Mouse (Mus musculus): ENCODE measurements around the gene Igsf9. TPM values are rescaled to one million over a fixed set of nuclear protein-coding genes. Genes with fewer than 3 reads are reported as not detected.

Gene Igsf9
- polyA plus RNA-seq (2014; fragmentation: Nextera tagmentation; extraction: Ambion mirVana): 23.5 and 37.8 TPM in 2 replicates

GRCm38 (mm10) chr1:172481540-172482280, at the start of gene Igsf9:
Igsf9 (plus strand) TSS chr1:172481788.
- peak; percentile 98 for DNase-seq (ENCODE audit: low spot score)
- peaks cover 38% of the 10 kb centered on the region for H3K4me1 ChIP-seq (ENCODE audit: control insufficient read depth, insufficient read depth, low read length)

GRCm38 (mm10) chr1:172431836-172432586, 49.6 kb upstream of the Igsf9 start:
- WGBS: 65% methylated on average over 4 of the region's 4 CpGs
- ATAC-seq (no peak), DNase-seq (ENCODE audit: low spot score) (no peak)
- Histone ChIP-seq H3K9ac (ENCODE audit: low read length) (no peak overlapping the region), H3K27ac (ENCODE audit: low read depth, low read length) (no peak overlapping the region), H3K4me1 (ENCODE audit: control insufficient read depth, insufficient read depth, low read length) (no peaks in the 10 kb centered on the region), H3K36me3 (ENCODE audit: control insufficient read depth, insufficient read depth, low read length) (no peaks in the 10 kb centered on the region), H3K27me3 (replicated peaks; ENCODE audit: control insufficient read depth, insufficient read depth, low read length) (no peaks in the 10 kb centered on the region), H3K9me3 (replicated peaks; ENCODE audit: control insufficient read depth, low read length) (no peaks in the 10 kb centered on the region), H3K4me2 (ENCODE audit: low read length) (no peak overlapping the region), H3K4me3 (ENCODE audit: low read depth, low read length) (no peak overlapping the region)

More at GRCm38 (mm10) chr1:172481540-172482280, at the start of gene Igsf9:
- H3K36me3 ChIP-seq (ENCODE audit: control insufficient read depth, insufficient read depth, low read length): peaks cover 7% of the 10 kb centered on the region; the same call in 1 of the 2 replicates
- no peaks in the 10 kb centered on the region for H3K9me3 ChIP-seq (replicated peaks; ENCODE audit: control insufficient read depth, low read length)
- peak within 1 kb of the TSS; percentile 82 for H3K4me2 ChIP-seq (ENCODE audit: low read length)
- peak within 1 kb of the TSS; percentile 73 for H3K4me3 ChIP-seq (ENCODE audit: low read depth, low read length)
- WGBS: under 1% methylated on average over 38 of the region's 38 CpGs
- peak within 1 kb of the TSS; percentile 79 for H3K9ac ChIP-seq (ENCODE audit: low read length)
- no peaks in the 10 kb centered on the region for H3K27me3 ChIP-seq (replicated peaks; ENCODE audit: control insufficient read depth, insufficient read depth, low read length)
- ATAC-seq: peak; percentile 94
- H3K27ac ChIP-seq (ENCODE audit: low read depth, low read length): peak within 1 kb of the TSS; percentile 71; the same call in 1 of the 2 replicates

- no peak overlapping the region for H3K4me2 ChIP-seq (ENCODE audit: low read length)
- ATAC-seq (no peak), DNase-seq (ENCODE audit: low spot score) (no peak)
- WGBS: 88% methylated on average over 3 of the region's 3 CpGs
- no peaks in the 10 kb centered on the region for H3K27me3 ChIP-seq (replicated peaks; ENCODE audit: control insufficient read depth, insufficient read depth, low read length)
- no peak overlapping the region for H3K9ac ChIP-seq (ENCODE audit: low read length)
- H3K27ac ChIP-seq (ENCODE audit: low read depth, low read length): no peak overlapping the region
- H3K4me3 ChIP-seq (ENCODE audit: low read depth, low read length): no peak overlapping the region
- H3K9me3 ChIP-seq (replicated peaks; ENCODE audit: control insufficient read depth, low read length): no peaks in the 10 kb centered on the region
- H3K36me3 ChIP-seq (ENCODE audit: control insufficient read depth, insufficient read depth, low read length): no peaks in the 10 kb centered on the region
- H3K4me1 ChIP-seq (ENCODE audit: control insufficient read depth, insufficient read depth, low read length): no peaks in the 10 kb centered on the region
Observed at GRCm38 (mm10) chr1:172432587-172432955, 49.0 kb upstream of the Igsf9 start.

- H3K27ac ChIP-seq (ENCODE audit: low read depth, low read length): no peak overlapping the region
- DNase-seq (ENCODE audit: low spot score) (no peak), ATAC-seq (no peak)
- WGBS: 93% methylated on average over 20 of the region's 20 CpGs
- no peak overlapping the region for H3K9ac ChIP-seq (ENCODE audit: low read length)
- H3K36me3 ChIP-seq (ENCODE audit: control insufficient read depth, insufficient read depth, low read length): no peaks in the 10 kb centered on the region
- H3K4me2 ChIP-seq (ENCODE audit: low read length): no peak overlapping the region
- no peaks in the 10 kb centered on the region for H3K27me3 ChIP-seq (replicated peaks; ENCODE audit: control insufficient read depth, insufficient read depth, low read length)
- no peaks in the 10 kb centered on the region for H3K9me3 ChIP-seq (replicated peaks; ENCODE audit: control insufficient read depth, low read length)
- no peaks in the 10 kb centered on the region for H3K4me1 ChIP-seq (ENCODE audit: control insufficient read depth, insufficient read depth, low read length)
- H3K4me3 ChIP-seq (ENCODE audit: low read depth, low read length): no peak overlapping the region
Observed at GRCm38 (mm10) chr1:172433012-172433850, 48.4 kb upstream of the Igsf9 start.

- WGBS: 85% methylated on average over 4 of the region's 4 CpGs
- no peak for DNase-seq (ENCODE audit: low spot score)
Observed at GRCm38 (mm10) chr1:172433851-172434165, 47.8 kb upstream of the Igsf9 start.

GRCm38 (mm10) chr1:172436785-172437184, 44.8 kb upstream of the Igsf9 start:
- H3K27ac ChIP-seq (ENCODE audit: low read depth, low read length): no peak overlapping the region
- H3K9ac ChIP-seq (ENCODE audit: low read length): no peak overlapping the region
- H3K9me3 ChIP-seq (replicated peaks; ENCODE audit: control insufficient read depth, low read length): no peaks in the 10 kb centered on the region
- no peaks in the 10 kb centered on the region for H3K36me3 ChIP-seq (ENCODE audit: control insufficient read depth, insufficient read depth, low read length)
- H3K4me2 ChIP-seq (ENCODE audit: low read length): no peak overlapping the region
- DNase-seq (ENCODE audit: low spot score) (no peak), ATAC-seq (no peak)
- no peak overlapping the region for H3K4me3 ChIP-seq (ENCODE audit: low read depth, low read length)
- no peaks in the 10 kb centered on the region for H3K4me1 ChIP-seq (ENCODE audit: control insufficient read depth, insufficient read depth, low read length)
- 67% methylated on average over 6 of the region's 6 CpGs for WGBS
- no peaks in the 10 kb centered on the region for H3K27me3 ChIP-seq (replicated peaks; ENCODE audit: control insufficient read depth, insufficient read depth, low read length)

More at GRCm38 (mm10) chr1:172433851-172434165, 47.8 kb upstream of the Igsf9 start:
- Histone ChIP-seq H3K4me1 (ENCODE audit: control insufficient read depth, insufficient read depth, low read length) (no peaks in the 10 kb centered on the region), H3K36me3 (ENCODE audit: control insufficient read depth, insufficient read depth, low read length) (no peaks in the 10 kb centered on the region), H3K9ac (ENCODE audit: low read length) (no peak overlapping the region), H3K27me3 (replicated peaks; ENCODE audit: control insufficient read depth, insufficient read depth, low read length) (no peaks in the 10 kb centered on the region), H3K4me3 (ENCODE audit: low read depth, low read length) (no peak overlapping the region), H3K27ac (ENCODE audit: low read depth, low read length) (no peak overlapping the region), H3K9me3 (replicated peaks; ENCODE audit: control insufficient read depth, low read length) (no peaks in the 10 kb centered on the region), H3K4me2 (ENCODE audit: low read length) (no peak overlapping the region)
- no peak for ATAC-seq

- Histone ChIP-seq H3K4me1 (ENCODE audit: control insufficient read depth, insufficient read depth, low read length) (no peaks in the 10 kb centered on the region), H3K27me3 (replicated peaks; ENCODE audit: control insufficient read depth, insufficient read depth, low read length) (no peaks in the 10 kb centered on the region), H3K9me3 (replicated peaks; ENCODE audit: control insufficient read depth, low read length) (no peaks in the 10 kb centered on the region), H3K4me2 (ENCODE audit: low read length) (no peak overlapping the region), H3K27ac (ENCODE audit: low read depth, low read length) (no peak overlapping the region), H3K4me3 (ENCODE audit: low read depth, low read length) (no peak overlapping the region), H3K36me3 (ENCODE audit: control insufficient read depth, insufficient read depth, low read length) (no peaks in the 10 kb centered on the region), H3K9ac (ENCODE audit: low read length) (no peak overlapping the region)
- ATAC-seq (no peak), DNase-seq (ENCODE audit: low spot score) (no peak)
- 90% methylated on average over 2 of the region's 2 CpGs for WGBS
Observed at GRCm38 (mm10) chr1:172438621-172439020, 43.0 kb upstream of the Igsf9 start.

GRCm38 (mm10) chr1:172440521-172440920, 41.1 kb upstream of the Igsf9 start:
- DNase-seq (ENCODE audit: low spot score): no peak
- no peak overlapping the region for H3K4me3 ChIP-seq (ENCODE audit: low read depth, low read length)
- no peak overlapping the region for H3K9ac ChIP-seq (ENCODE audit: low read length)
- H3K4me1 ChIP-seq (ENCODE audit: control insufficient read depth, insufficient read depth, low read length): no peaks in the 10 kb centered on the region
- H3K27ac ChIP-seq (ENCODE audit: low read depth, low read length): no peak overlapping the region
- H3K9me3 ChIP-seq (replicated peaks; ENCODE audit: control insufficient read depth, low read length): no peaks in the 10 kb centered on the region
- no peak overlapping the region for H3K4me2 ChIP-seq (ENCODE audit: low read length)
- WGBS: 92% methylated on average over 3 of the region's 3 CpGs
- no peaks in the 10 kb centered on the region for H3K36me3 ChIP-seq (ENCODE audit: control insufficient read depth, insufficient read depth, low read length)
- ATAC-seq: no peak
- no peaks in the 10 kb centered on the region for H3K27me3 ChIP-seq (replicated peaks; ENCODE audit: control insufficient read depth, insufficient read depth, low read length)

Measured in forebrain, embryonic 14.5 days (tissue).